Mouse (Mus musculus): ENCODE data around the gene Slc41a3. TPM values are rescaled to one million over a fixed set of nuclear protein-coding genes. Genes with fewer than 3 reads are reported as not detected.

The Slc41a3 gene
- polyA plus RNA-seq (2016; fragmentation: Nextera tagmentation; extraction: Ambion mirVana) = 2.1 and 2.7 TPM in 2 replicates

GRCm38 (mm10) chr6:90604533-90605297 is at the start of gene Slc41a3:
Slc41a3 (plus strand) TSS chr6:90604725.
- no peak within 1 kb of the TSS for H3K27ac ChIP-seq
- 1% methylated on average over 48 of the region's 49 CpGs for WGBS

GRCm38 (mm10) chr6:90556534-90557058 is 47.9 kb upstream of the Slc41a3 start:
- H3K4me1 ChIP-seq (replicated peaks) = no peaks in the 10 kb centered on the region
- no peak for ATAC-seq (ENCODE audit: insufficient number of reproducible peaks, insufficient read depth, low FRiP score, low TSS enrichment, low read depth)
- H3K4me2 ChIP-seq = no peak overlapping the region
- H3K27me3 ChIP-seq = 0 out of 2 replicates have a peak, but pooled peaks cover under 1% of the 10 kb centered on the region
- H3K36me3 ChIP-seq = no peaks in the 10 kb centered on the region
- H3K9me3 ChIP-seq = no peaks in the 10 kb centered on the region
- WGBS = 49% methylated on average over 2 of the region's 2 CpGs
- H3K9ac ChIP-seq (replicated peaks) = no peak overlapping the region
- no peak overlapping the region for H3K27ac ChIP-seq
- no peak overlapping the region for H3K4me3 ChIP-seq (replicated peaks)

More at GRCm38 (mm10) chr6:90604533-90605297, at the start of gene Slc41a3:
- H3K27me3 ChIP-seq = peaks cover 13% of the 10 kb centered on the region
- H3K4me1 ChIP-seq (replicated peaks) = peaks cover 5% of the 10 kb centered on the region; the same call in 1 of the 2 replicates
- H3K9me3 ChIP-seq = no peaks in the 10 kb centered on the region
- H3K4me2 ChIP-seq = peak within 1 kb of the TSS; percentile 73
- H3K36me3 ChIP-seq = no peaks in the 10 kb centered on the region
- ATAC-seq (ENCODE audit: insufficient number of reproducible peaks, insufficient read depth, low FRiP score, low TSS enrichment, low read depth) = peak; percentile 83
- peak within 1 kb of the TSS; percentile 59 for H3K4me3 ChIP-seq (replicated peaks)
- peak within 1 kb of the TSS; percentile 64 for H3K9ac ChIP-seq (replicated peaks)

GRCm38 (mm10) chr6:90557077-90557476 is 47.4 kb upstream of the Slc41a3 start:
- H3K4me1 ChIP-seq (replicated peaks) = no peaks in the 10 kb centered on the region
- no peak for ATAC-seq (ENCODE audit: insufficient number of reproducible peaks, insufficient read depth, low FRiP score, low TSS enrichment, low read depth)
- H3K27me3 ChIP-seq = no peaks in the 10 kb centered on the region
- H3K4me2 ChIP-seq = no peak overlapping the region
- H3K27ac ChIP-seq = no peak overlapping the region
- H3K9ac ChIP-seq (replicated peaks) = no peak overlapping the region
- no peak overlapping the region for H3K4me3 ChIP-seq (replicated peaks)
- 85% methylated on average over 7 of the region's 7 CpGs for WGBS
- no peaks in the 10 kb centered on the region for H3K36me3 ChIP-seq
- no peaks in the 10 kb centered on the region for H3K9me3 ChIP-seq

GRCm38 (mm10) chr6:90557829-90558693 is 46.5 kb upstream of the Slc41a3 start:
- H3K9me3 ChIP-seq = no peaks in the 10 kb centered on the region
- H3K36me3 ChIP-seq = no peaks in the 10 kb centered on the region
- no peak for ATAC-seq (ENCODE audit: insufficient number of reproducible peaks, insufficient read depth, low FRiP score, low TSS enrichment, low read depth)
- H3K4me3 ChIP-seq (replicated peaks) = no peak overlapping the region
- 62% methylated on average over 6 of the region's 6 CpGs for WGBS
- no peak overlapping the region for H3K27ac ChIP-seq
- H3K27me3 ChIP-seq = no peaks in the 10 kb centered on the region
- H3K4me1 ChIP-seq (replicated peaks) = no peaks in the 10 kb centered on the region
- no peak overlapping the region for H3K9ac ChIP-seq (replicated peaks)
- H3K4me2 ChIP-seq = no peak overlapping the region

- H3K36me3 ChIP-seq = no peaks in the 10 kb centered on the region
- WGBS = 86% methylated on average over 3 of the region's 3 CpGs
Measured at GRCm38 (mm10) chr6:90560390-90561058, 44.0 kb upstream of the Slc41a3 start.

GRCm38 (mm10) chr6:90561234-90561781 is 43.2 kb upstream of the Slc41a3 start:
- WGBS = 62% methylated on average over 2 of the region's 2 CpGs
- H3K4me3 ChIP-seq (replicated peaks) = no peak overlapping the region
- H3K27me3 ChIP-seq = no peaks in the 10 kb centered on the region
- H3K36me3 ChIP-seq = no peaks in the 10 kb centered on the region
- H3K27ac ChIP-seq = no peak overlapping the region
- ATAC-seq (ENCODE audit: insufficient number of reproducible peaks, insufficient read depth, low FRiP score, low TSS enrichment, low read depth) = no peak
- H3K9ac ChIP-seq (replicated peaks) = no peak overlapping the region
- H3K9me3 ChIP-seq = no peaks in the 10 kb centered on the region
- no peak overlapping the region for H3K4me2 ChIP-seq
- no peaks in the 10 kb centered on the region for H3K4me1 ChIP-seq (replicated peaks)

More at GRCm38 (mm10) chr6:90560390-90561058, 44.0 kb upstream of the Slc41a3 start:
- H3K4me1 ChIP-seq (replicated peaks) = no peaks in the 10 kb centered on the region
- no peak overlapping the region for H3K9ac ChIP-seq (replicated peaks)
- no peak overlapping the region for H3K27ac ChIP-seq
- H3K4me3 ChIP-seq (replicated peaks) = no peak overlapping the region
- ATAC-seq (ENCODE audit: insufficient number of reproducible peaks, insufficient read depth, low FRiP score, low TSS enrichment, low read depth) = no peak
- no peaks in the 10 kb centered on the region for H3K9me3 ChIP-seq
- no peak overlapping the region for H3K4me2 ChIP-seq
- H3K27me3 ChIP-seq = no peaks in the 10 kb centered on the region

- Histone ChIP-seq H3K9me3 (no peaks in the 10 kb centered on the region), H3K4me2 (no peak overlapping the region), H3K4me1 (replicated peaks) (peaks cover 9% of the 10 kb centered on the region), H3K9ac (replicated peaks) (no peak overlapping the region), H3K27ac (no peak overlapping the region), H3K36me3 (no peaks in the 10 kb centered on the region), H3K27me3 (no peaks in the 10 kb centered on the region), H3K4me3 (replicated peaks) (no peak overlapping the region)
- no peak for ATAC-seq (ENCODE audit: insufficient number of reproducible peaks, insufficient read depth, low FRiP score, low TSS enrichment, low read depth)
- 85% methylated on average over 9 of the region's 9 CpGs for WGBS
Measured at GRCm38 (mm10) chr6:90564240-90564639, 40.3 kb upstream of the Slc41a3 start.

- no peak overlapping the region for H3K4me2 ChIP-seq
- H3K4me1 ChIP-seq (replicated peaks) = peaks cover 21% of the 10 kb centered on the region
- no peaks in the 10 kb centered on the region for H3K27me3 ChIP-seq
- no peak for ATAC-seq (ENCODE audit: insufficient number of reproducible peaks, insufficient read depth, low FRiP score, low TSS enrichment, low read depth)
- H3K36me3 ChIP-seq = no peaks in the 10 kb centered on the region
- no peak overlapping the region for H3K9ac ChIP-seq (replicated peaks)
- H3K9me3 ChIP-seq = no peaks in the 10 kb centered on the region
- no peak overlapping the region for H3K4me3 ChIP-seq (replicated peaks)
- H3K27ac ChIP-seq = no peak overlapping the region
- WGBS = 64% methylated on average over 13 of the region's 13 CpGs
Measured at GRCm38 (mm10) chr6:90565357-90566215, 38.9 kb upstream of the Slc41a3 start.

- Histone ChIP-seq H3K4me1 (replicated peaks) (peaks cover 21% of the 10 kb centered on the region), H3K36me3 (no peaks in the 10 kb centered on the region), H3K27ac (no peak overlapping the region), H3K9me3 (no peaks in the 10 kb centered on the region), H3K27me3 (no peaks in the 10 kb centered on the region), H3K4me2 (no peak overlapping the region), H3K4me3 (replicated peaks) (no peak overlapping the region), H3K9ac (replicated peaks) (no peak overlapping the region)
- WGBS = 79% methylated on average over 3 of the region's 3 CpGs
- ATAC-seq (ENCODE audit: insufficient number of reproducible peaks, insufficient read depth, low FRiP score, low TSS enrichment, low read depth) = no peak
Measured at GRCm38 (mm10) chr6:90567486-90567885, 37.0 kb upstream of the Slc41a3 start.

GRCm38 (mm10) chr6:90567928-90568327 is 36.6 kb upstream of the Slc41a3 start:
- Histone ChIP-seq H3K27me3 (no peaks in the 10 kb centered on the region), H3K9me3 (no peaks in the 10 kb centered on the region), H3K4me1 (replicated peaks) (peaks cover 21% of the 10 kb centered on the region), H3K9ac (replicated peaks) (no peak overlapping the region), H3K4me2 (no peak overlapping the region), H3K36me3 (no peaks in the 10 kb centered on the region), H3K4me3 (replicated peaks) (no peak overlapping the region), H3K27ac (no peak overlapping the region)
- no peak for ATAC-seq (ENCODE audit: insufficient number of reproducible peaks, insufficient read depth, low FRiP score, low TSS enrichment, low read depth)
- 87% methylated on average over 3 of the region's 3 CpGs for WGBS
